ENCODE assay signal across 9 mouse cellular contexts in genomic region chr13:45748691-45749090, GRCm38 (mm10).
DNase-seq lines count a peak whose midpoint lies in the region; ATAC-seq and TF ChIP-seq lines count a peak whose summit lies in the region.
"Had no signal": no experiment of that assay in that cellular context is flagged by ENCODE, and none has a peak within 500 bp of the region (broad histone marks: within the 10 kb centered on the region; RNA-seq: fewer than 3 reads in every experiment).

No protein-coding gene starts in this region.

- DNase-seq in layer of hippocampus, adult 2 months (ENCODE audit: low spot score in 2 of 2) = no peak
- DNase-seq in layer of hippocampus, adult 9-11 months = no peak
- no peak for DNase-seq in spleen, postnatal 10 days (ENCODE audit: low spot score in 2 of 2)
- DNase-seq in thymus, adult 2 months = no peak
- DNase-seq: cerebellum, postnatal 14 days had no signal

- no peak for TF ChIP-seq POLR2A in thymus, adult 2 months (IDR thresholded peaks at IDR 0.05; ENCODE audit: control insufficient read depth, extremely low read depth, insufficient read depth, low read length, poor library complexity)

- no peak overlapping the region for H3K4me2 ChIP-seq in heart, embryonic 12.5 days
- H3K4me2 ChIP-seq in liver, embryonic 12.5 days = no peak overlapping the region
- H3K4me2 ChIP-seq in midbrain, embryonic 13.5 days (replicated peaks) = no peak overlapping the region

- 67% methylated on average over 4 of the region's 4 CpGs for WGBS in heart, embryonic 12.5 days
- WGBS in liver, embryonic 12.5 days (ENCODE audit: insufficient replicate concordance) = 37% methylated on average over 4 of the region's 4 CpGs
- WGBS in midbrain, embryonic 13.5 days = 85% methylated on average over 4 of the region's 4 CpGs
- WGBS in thymus, adult 2 months = 74% methylated on average over 4 of the region's 4 CpGs

- no peak overlapping the region for H3K4me3 ChIP-seq in layer of hippocampus, adult 2 months
- H3K4me3 ChIP-seq in brown adipose tissue, adult 24 weeks (ENCODE audit: insufficient read depth, low read depth, low read length) = no peak overlapping the region
- no peak overlapping the region for H3K4me3 ChIP-seq in heart, embryonic 12.5 days
- H3K4me3 ChIP-seq in liver, embryonic 12.5 days = no peak overlapping the region
- H3K4me3 ChIP-seq in midbrain, embryonic 13.5 days (replicated peaks) = no peak overlapping the region
- no peak overlapping the region for H3K4me3 ChIP-seq in thymus, adult 2 months (ENCODE audit: control insufficient read depth, insufficient read depth, low read length)

- H3K27ac ChIP-seq in layer of hippocampus, adult 2 months = no peak overlapping the region
- H3K27ac ChIP-seq in brown adipose tissue, adult 24 weeks (replicated peaks; ENCODE audit: low read depth, low read length) = peak overlapping the region; percentile 50
- peak overlapping the region; percentile 40; the same call in 1 of the 2 replicates for H3K27ac ChIP-seq in heart, embryonic 12.5 days (ENCODE audit: poor library complexity, severe bottlenecking)
- H3K27ac ChIP-seq in liver, embryonic 12.5 days = 0 out of 2 replicates have a peak overlapping the region, but pooled peaks have one; percentile 5
- H3K27ac ChIP-seq in midbrain, embryonic 13.5 days = no peak overlapping the region
- H3K27ac ChIP-seq in thymus, adult 2 months (ENCODE audit: control insufficient read depth, insufficient read depth, low read length) = no peak overlapping the region

- H3K9ac ChIP-seq in heart, embryonic 12.5 days = no peak overlapping the region
- H3K9ac ChIP-seq in liver, embryonic 12.5 days = no peak overlapping the region
- H3K9ac ChIP-seq in midbrain, embryonic 13.5 days (replicated peaks) = no peak overlapping the region

- ATAC-seq in heart, embryonic 12.5 days (ENCODE audit: insufficient number of reproducible peaks, low FRiP score) = no peak
- no peak for ATAC-seq in liver, embryonic 12.5 days
- no peak for ATAC-seq in midbrain, embryonic 13.5 days

- no peaks in the 10 kb centered on the region for H3K27me3 ChIP-seq in heart, embryonic 12.5 days (replicated peaks)
- H3K27me3 ChIP-seq in liver, embryonic 12.5 days (replicated peaks) = no peaks in the 10 kb centered on the region
- no peaks in the 10 kb centered on the region for H3K27me3 ChIP-seq in midbrain, embryonic 13.5 days
- no peaks in the 10 kb centered on the region for H3K27me3 ChIP-seq in thymus, adult 2 months (ENCODE audit: control insufficient read depth, insufficient read depth, low read length)

- peaks cover 27% of the 10 kb centered on the region for H3K4me1 ChIP-seq in brown adipose tissue, adult 24 weeks (ENCODE audit: control insufficient read depth, insufficient read depth, insufficient read length, low read length)
- H3K4me1 ChIP-seq in heart, embryonic 12.5 days (replicated peaks) = peaks cover 33% of the 10 kb centered on the region
- H3K4me1 ChIP-seq in liver, embryonic 12.5 days = peaks cover 27% of the 10 kb centered on the region
- peaks cover 32% of the 10 kb centered on the region for H3K4me1 ChIP-seq in midbrain, embryonic 13.5 days (replicated peaks)
- no peaks in the 10 kb centered on the region; the same call in 1 of the 2 replicates for H3K4me1 ChIP-seq in thymus, adult 2 months (replicated peaks; ENCODE audit: control insufficient read depth, insufficient read depth, low read length)

- TF ChIP-seq CTCF in layer of hippocampus, adult 2 months (conservative IDR thresholded peaks at IDR 0.05) = 0 out of 2 replicates have a peak, but pooled peaks have one; percentile 10
- no peak for TF ChIP-seq CTCF in thymus, adult 2 months (IDR thresholded peaks at IDR 0.05; ENCODE audit: borderline replicate concordance, control insufficient read depth, extremely low read depth, insufficient read depth, low read length, poor library complexity)

- no peaks in the 10 kb centered on the region for H3K9me3 ChIP-seq in heart, embryonic 12.5 days (replicated peaks)
- no peaks in the 10 kb centered on the region for H3K9me3 ChIP-seq in liver, embryonic 12.5 days (replicated peaks)
- no peaks in the 10 kb centered on the region for H3K9me3 ChIP-seq in midbrain, embryonic 13.5 days

- H3K36me3 ChIP-seq in heart, embryonic 12.5 days = no peaks in the 10 kb centered on the region
- H3K36me3 ChIP-seq in liver, embryonic 12.5 days = no peaks in the 10 kb centered on the region
- H3K36me3 ChIP-seq in midbrain, embryonic 13.5 days = no peaks in the 10 kb centered on the region
- H3K36me3 ChIP-seq in thymus, adult 2 months (ENCODE audit: control insufficient read depth, insufficient read depth, low read length) = no peaks in the 10 kb centered on the region

Comparison
In these comparisons a context has a peak if more than half of its experiments do, and no peak if none do; other contexts are left out.
1. H3K27ac ChIP-seq: peak in brown adipose tissue, adult 24 weeks (single experiment), heart, embryonic 12.5 days (single experiment) and liver, embryonic 12.5 days (single experiment); none in layer of hippocampus, adult 2 months (single experiment), midbrain, embryonic 13.5 days (single experiment) and thymus, adult 2 months (single experiment).